Mouse (Mus musculus) inflammation-experienced regulatory T-cells, adult 6 months (primary cell): ENCODE data around the gene Mesp1. TPM values are rescaled to one million over a fixed set of nuclear protein-coding genes. Genes with fewer than 3 reads are reported as not detected.
A peak's percentile ranks its signal among the peaks of the same experiment; 100 is the strongest.

Experiments used
- ATAC-seq: one replicate; pipeline ENCODE4 v1.8.0; 2017
- polyA plus RNA-seq, 3 experiments: library from polyadenylated mRNA; unstranded; fragments of 100-300 nt; shearing (Covaris generic); gene quantifications; one replicate each; pipeline ENCODE4 v1.2.1; 2017

The Mesp1 gene
- polyA plus RNA-seq, 3 experiments from 2014 or later: not detected

- ATAC-seq: no peak
Observed at GRCm38 (mm10) chr7:79786295-79786694, 7.3 kb downstream of the Mesp1 start.

- no peak for ATAC-seq
Observed at GRCm38 (mm10) chr7:79782516-79782855, 11.1 kb downstream of the Mesp1 start.

GRCm38 (mm10) chr7:79781826-79782515 is 11.6 kb downstream of the Mesp1 start:
- ATAC-seq: no peak

- ATAC-seq: peak; percentile 67
Observed at GRCm38 (mm10) chr7:79780647-79781626, 12.7 kb downstream of the Mesp1 start.

DNA sequence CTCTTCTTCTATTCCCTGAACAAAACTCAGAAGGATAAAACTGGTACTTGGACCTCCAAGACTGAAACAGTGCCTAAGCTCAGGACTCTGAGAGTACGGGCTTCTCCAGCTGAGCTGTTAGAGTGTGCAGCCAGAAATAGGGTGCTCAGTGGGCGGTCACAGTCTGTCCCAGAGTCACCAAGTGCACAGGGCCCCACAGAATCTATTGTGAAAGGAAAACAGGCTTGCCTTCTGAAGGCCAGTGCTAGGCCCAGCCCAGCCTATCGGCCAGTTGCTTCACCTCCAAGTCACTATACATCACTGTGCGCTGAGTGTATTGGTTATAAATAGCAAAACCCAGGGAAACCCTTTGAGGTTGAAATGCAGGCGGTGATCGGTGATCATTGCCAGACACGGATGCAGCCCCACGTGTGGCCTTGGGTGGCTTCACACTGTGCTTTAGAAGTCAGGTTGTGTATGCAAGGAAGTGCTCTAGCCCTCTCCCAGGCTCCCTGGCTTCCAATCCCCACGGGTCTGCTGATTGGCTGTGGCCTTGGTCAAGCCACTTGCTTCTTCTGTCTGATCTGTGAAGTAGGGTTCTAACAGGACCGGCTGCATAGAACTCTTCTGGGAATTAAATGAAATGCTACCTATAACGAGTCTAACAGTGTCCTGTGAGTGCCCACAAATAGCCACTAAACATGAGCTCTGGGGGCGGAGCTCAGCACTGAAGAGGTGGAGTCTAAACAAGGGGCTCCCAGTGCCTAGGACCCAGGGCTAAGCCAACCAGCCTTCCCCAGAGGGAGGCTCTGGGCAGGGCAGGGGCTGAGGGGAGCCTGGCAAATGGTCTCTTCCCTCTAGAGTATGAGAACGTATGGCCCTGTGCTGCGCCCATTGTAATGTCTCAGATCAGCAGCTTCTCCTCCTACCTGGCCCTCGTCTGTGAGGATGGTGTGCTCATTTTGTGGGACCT is 21.8 kb downstream of the Mesp1 start:
- no peak for ATAC-seq

GRCm38 (mm10) chr7:79769664-79770063 is 23.9 kb downstream of the Mesp1 start:
- ATAC-seq: no peak

- no peak for ATAC-seq
Observed at GRCm38 (mm10) chr7:79765991-79766390, 27.6 kb downstream of the Mesp1 start.

- ATAC-seq: no peak
Observed at GRCm38 (mm10) chr7:79762106-79762505, 31.5 kb downstream of the Mesp1 start.

DNA sequence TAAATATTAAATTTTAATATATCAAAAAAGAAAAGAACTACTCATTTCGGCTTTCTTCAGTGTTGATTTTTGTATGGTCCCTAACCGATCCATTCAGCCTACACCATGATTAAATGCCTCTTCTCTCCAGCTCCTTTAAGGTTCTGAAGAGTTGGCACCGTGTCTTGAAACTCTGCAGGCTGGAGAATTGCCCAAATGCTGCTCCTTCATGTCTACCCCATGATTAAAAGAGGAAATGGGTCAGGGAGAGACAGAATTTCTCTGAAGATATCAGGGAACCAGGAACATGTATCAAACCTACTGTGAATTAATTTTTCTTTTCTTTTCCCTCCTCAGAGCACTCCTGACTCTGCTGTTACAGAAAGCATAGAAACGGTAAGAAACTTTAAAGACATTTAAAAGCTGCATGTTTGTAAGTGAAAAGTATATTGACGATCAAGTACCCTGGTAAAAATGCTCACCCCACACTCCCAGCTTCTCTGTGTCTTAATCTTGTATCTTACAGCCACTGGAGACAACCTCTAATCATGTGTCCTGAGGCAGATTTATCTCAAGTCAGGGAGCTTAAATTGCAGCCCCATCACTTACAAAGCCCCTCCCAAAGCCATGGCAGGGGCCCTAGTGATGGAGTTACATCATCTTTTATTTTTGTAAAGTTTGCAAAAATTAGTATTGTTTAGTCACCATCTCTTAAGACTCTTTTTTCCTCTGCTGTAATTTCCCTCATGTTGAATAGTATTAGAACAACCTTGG is 32.3 kb downstream of the Mesp1 start:
- ATAC-seq: no peak

DNA sequence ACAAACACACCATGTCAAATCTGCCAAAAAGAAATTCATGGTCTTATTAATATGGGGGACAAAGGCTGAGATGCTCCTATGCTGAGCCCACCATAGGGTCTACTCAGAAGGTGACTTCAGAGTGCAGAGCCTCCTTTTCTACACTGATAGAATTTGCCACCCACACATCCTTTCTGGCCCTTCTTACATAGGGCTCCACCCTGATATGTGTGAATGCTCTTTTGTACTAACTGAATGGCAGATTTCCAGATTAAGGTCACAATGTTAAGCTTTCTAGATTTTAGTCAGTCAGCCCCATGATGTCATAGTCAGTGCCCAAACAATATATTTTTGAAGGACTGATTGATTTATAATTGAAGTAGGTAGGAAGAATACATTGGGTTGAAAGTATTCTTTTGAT is 33.8 kb downstream of the Mesp1 start:
- peak; percentile 75 for ATAC-seq

- no peak for ATAC-seq
Observed at GRCm38 (mm10) chr7:79758176-79758575, 35.4 kb downstream of the Mesp1 start.

GRCm38 (mm10) chr7:79756334-79756733 is 37.3 kb downstream of the Mesp1 start:
- ATAC-seq: no peak

GRCm38 (mm10) chr7:79749511-79749910 is 44.1 kb downstream of the Mesp1 start:
- no peak for ATAC-seq

DNA sequence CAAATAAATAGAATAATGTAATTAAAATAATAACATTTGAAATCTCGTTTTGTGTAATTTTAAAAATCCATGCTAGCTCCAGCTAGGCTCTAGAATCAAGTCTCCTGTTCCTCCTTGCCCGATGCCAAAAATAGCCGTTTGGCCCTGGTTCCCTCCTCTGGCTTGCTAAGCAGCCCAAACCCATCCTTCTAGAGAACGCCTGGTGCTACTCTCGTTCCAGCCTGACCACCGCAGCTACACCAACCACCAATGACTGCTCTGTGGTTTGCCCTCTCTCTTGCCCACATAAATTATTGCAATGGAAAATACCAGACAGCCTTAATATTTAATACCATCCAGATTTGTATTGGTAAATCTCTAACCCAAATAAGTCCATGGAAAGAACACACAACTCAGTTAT is 45.9 kb downstream of the Mesp1 start:
- no peak for ATAC-seq

GRCm38 (mm10) chr7:79744585-79744984 is 49.0 kb downstream of the Mesp1 start:
- no peak for ATAC-seq

DNA sequence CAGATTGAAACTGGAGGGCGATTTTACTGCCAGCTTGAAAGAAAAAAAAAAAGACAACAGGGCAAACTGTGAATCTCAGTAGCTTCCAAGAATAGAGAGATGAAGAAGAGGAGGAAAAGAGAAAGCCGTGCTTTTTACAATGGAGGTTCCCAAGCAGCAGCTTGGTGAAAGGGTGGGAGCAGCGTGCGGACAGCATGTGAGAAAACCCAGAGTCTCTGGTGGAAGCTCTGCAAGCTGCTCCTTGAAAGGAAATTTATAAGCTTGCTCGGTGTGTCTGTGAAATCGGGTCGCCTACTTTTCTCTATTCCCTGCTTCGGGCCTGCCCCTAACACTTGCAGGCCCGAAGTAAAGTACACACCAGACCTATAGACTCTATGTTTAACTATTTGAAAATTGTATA is 49.5 kb downstream of the Mesp1 start:
- ATAC-seq: no peak

GRCm38 (mm10) chr7:79742659-79743536 is 50.7 kb downstream of the Mesp1 start, which contains the start of the genes Pex11a and Wdr93:
Pex11a (minus strand) TSS chr7:79743131.
Wdr93 (plus strand) TSS chr7:79743163.
- ATAC-seq: peak; percentile 96

- peak; percentile 5 for ATAC-seq
Observed at GRCm38 (mm10) chr7:79742277-79742658, 51.3 kb downstream of the Mesp1 start.
